Comparison of ENCODE assay signal across 18 mouse cellular contexts in genomic region chr3:134578759-134579158, GRCm38 (mm10).
"Had no signal": no experiment of that assay in that cellular context is flagged by ENCODE, and none has a peak within 500 bp of the region (broad histone marks: within the 10 kb centered on the region; RNA-seq: fewer than 3 reads in every experiment).

No protein-coding gene starts in this region.

- H3K9me3 ChIP-seq: liver, embryonic 12.5 days; neural tube, embryonic 13.5 days; neural tube, embryonic 15.5 days had no signal

- H3K9ac ChIP-seq: liver, embryonic 12.5 days; liver, embryonic 14.5 days; lung, embryonic 14.5 days; neural tube, embryonic 13.5 days; neural tube, embryonic 15.5 days had no signal

- H3K4me2 ChIP-seq: liver, embryonic 12.5 days; lung, embryonic 14.5 days; neural tube, embryonic 13.5 days; neural tube, embryonic 15.5 days had no signal

- H3K4me3 ChIP-seq: liver, embryonic 12.5 days; myocyte; neural tube, embryonic 13.5 days; neural tube, embryonic 15.5 days had no signal

- ATAC-seq: liver, embryonic 12.5 days had no signal

- H3K27ac ChIP-seq: liver, embryonic 12.5 days; liver, embryonic 14.5 days; neural tube, embryonic 13.5 days; neural tube, embryonic 15.5 days had no signal

- H3K27me3 ChIP-seq: liver, embryonic 12.5 days; neural tube, embryonic 13.5 days; neural tube, embryonic 15.5 days had no signal

- DNase-seq: lung, adult 18-20 months; lung, postnatal 10 days; lung, postnatal 4 days; midbrain, embryonic 14.5 days; retina, postnatal 1 day; right cerebral cortex, adult 18-20 months; right cerebral cortex, postnatal 25 days; right cerebral cortex, postnatal 4 days; spleen, adult 18-20 months; thymus, adult 18-20 months; thymus, postnatal 14 days; thymus, postnatal 36 days had no signal

- H3K36me3 ChIP-seq: liver, embryonic 12.5 days; neural tube, embryonic 13.5 days; neural tube, embryonic 15.5 days had no signal

- H3K4me1 ChIP-seq: liver, embryonic 12.5 days; neural tube, embryonic 13.5 days; neural tube, embryonic 15.5 days had no signal
